Mouse (Mus musculus) mouse embryonic stem cell (cell line): ENCODE results near the gene Casp9.

Experiments
- in situ Hi-C, 2 experiments: fragments of 300-500 bp; cut with MboI; formaldehyde crosslinking; loops; 1 replicate in 1 of 2; 3 replicates in 1 of 2; pipeline ENCODE4 v1.14.3; 2019 to 2020; ENCODE audit warnings: low sequenced_read_pairs in 2 of 2, low pct_unique_long_range_greater_than_20kb in 1 of 2, mixed read lengths in 1 of 2; ENCODE audit not compliant: unreplicated experiment in 1 of 2

Gene Casp9

GRCm38 (mm10) chr4:141857422-141857930 is 64.1 kb downstream of the Casp9 start:
- in situ Hi-C loops = no loop called here

DNA sequence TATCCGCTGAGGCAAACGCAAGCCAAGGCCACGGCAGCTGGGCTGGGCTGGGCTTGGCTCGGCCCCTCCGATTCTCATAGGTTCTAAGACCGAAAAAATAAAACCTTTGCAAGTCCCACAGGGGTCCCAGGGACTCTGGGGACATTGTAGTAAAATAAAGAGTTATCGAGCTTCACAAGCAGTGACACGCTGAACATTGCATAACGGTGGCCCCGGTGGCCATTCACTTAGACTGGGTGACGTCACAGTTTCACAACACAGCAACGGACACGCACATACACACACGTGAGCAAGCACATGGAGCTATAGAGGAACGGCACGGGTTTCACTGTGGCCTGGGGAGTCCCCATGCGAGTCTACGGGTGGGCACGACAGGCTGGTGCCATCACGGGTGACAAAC is 65.1 kb downstream of the Casp9 start:
- in situ Hi-C loops = no loop called here

DNA sequence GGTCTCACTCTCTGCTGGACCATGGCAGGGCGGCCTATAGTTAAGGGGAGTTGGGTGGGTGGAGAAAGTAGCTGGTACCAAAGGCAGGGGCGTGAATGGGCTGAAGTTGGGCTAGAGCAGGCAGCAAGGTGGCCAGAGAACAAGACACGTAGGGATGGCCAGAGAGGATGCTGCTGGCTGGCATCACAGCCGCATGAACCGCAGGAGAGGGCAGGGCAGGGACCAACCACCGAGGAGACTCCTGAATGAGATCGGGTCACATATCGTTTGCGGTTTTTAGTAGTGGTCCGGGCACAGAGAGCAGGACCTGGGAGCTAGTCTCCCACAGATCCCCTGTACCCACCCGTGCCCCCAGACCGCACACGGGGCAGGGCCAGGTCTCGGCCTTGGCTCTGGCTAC is 65.9 kb downstream of the Casp9 start:
- in situ Hi-C loops = no loop called here

GRCm38 (mm10) chr4:141860246-141860841 is 66.9 kb downstream of the Casp9 start:
- in situ Hi-C loops = loop anchor here in 1 of 2 experiments (5.0 kb wide), 1 partner anchor 97 kb away; no protein-coding TSS in a partner anchor

- in situ Hi-C loops = loop anchor here in 1 of 2 experiments (5.0 kb wide), 1 partner anchor 96 kb away; no protein-coding TSS in a partner anchor
Observed at GRCm38 (mm10) chr4:141861591-141862295, 68.3 kb downstream of the Casp9 start.

DNA sequence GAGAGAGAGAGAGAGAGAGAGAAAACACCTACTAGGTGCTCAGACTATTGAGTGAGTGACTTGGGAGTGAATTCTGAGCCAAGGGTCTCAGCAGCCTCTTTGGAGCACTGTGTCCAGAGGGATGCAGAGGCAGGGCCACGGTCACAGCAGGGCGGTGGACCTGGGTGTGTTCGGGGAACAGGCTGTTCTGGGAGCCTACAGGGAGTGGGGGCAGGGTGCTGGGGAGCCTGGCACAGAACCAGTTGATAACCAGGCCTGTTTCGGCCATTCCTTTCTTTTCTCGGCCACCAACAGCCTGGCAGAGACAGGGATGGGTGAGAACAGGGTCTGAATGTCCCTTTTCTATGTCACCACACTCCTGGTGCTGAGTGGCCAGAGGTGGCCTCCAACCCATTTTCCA is 69.5 kb downstream of the Casp9 start:
- in situ Hi-C loops = loop anchor here in 1 of 2 experiments (5.0 kb wide), 1 partner anchor 94 kb away; no protein-coding TSS in a partner anchor

DNA sequence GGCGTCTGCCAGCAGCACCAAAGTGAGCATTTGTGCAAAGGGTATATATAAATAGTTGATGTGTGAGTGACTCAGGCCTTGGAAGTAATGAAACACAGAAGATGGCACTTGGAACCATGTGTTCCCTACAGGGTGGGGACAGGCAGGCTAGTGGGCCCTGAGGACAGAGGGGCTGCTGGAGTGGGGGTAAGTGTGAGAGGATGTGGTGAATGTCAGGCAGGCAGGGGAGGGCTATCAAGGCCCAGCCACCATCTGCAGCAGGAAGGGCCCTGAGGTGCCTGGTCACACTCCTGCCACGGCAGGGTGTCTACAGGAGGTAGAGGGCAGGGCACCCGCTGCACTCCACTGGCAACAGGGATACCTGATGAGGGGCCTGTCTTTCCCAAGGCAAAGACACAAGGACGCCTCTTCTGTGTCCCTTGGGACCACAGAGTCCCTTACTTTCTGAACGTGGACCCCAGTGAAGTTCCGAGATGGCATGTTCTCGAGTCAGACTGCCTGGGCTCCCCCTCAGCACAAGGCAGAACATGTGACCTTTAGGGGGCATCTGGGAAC is 70.4 kb downstream of the Casp9 start:
- in situ Hi-C loops = loop anchor here in 1 of 2 experiments (5.0 kb wide), 1 partner anchor 93 kb away; no protein-coding TSS in a partner anchor

- in situ Hi-C loops = loop anchor here in 1 of 2 experiments (5.0 kb wide), 1 partner anchor 93 kb away; no protein-coding TSS in a partner anchor
Observed at GRCm38 (mm10) chr4:141864506-141864905, 71.1 kb downstream of the Casp9 start.

DNA sequence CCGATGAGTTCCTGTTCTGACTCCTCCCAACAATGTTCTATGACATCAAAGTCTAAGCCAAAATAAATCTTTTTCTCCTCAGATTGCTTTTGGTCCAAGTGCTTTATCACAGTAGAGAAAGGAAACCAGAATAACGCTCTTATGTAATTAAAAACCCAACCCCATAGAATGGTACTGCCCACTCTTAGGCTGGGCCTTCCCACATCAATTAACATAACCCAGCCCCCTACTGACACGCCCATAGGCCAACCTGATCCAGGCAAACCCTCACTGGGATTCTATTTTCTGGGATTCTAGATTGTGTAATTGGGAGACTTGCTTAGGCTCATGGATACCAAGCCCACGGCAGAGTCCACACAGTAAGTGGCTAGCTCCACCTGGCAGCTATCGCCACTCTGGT is 71.6 kb downstream of the Casp9 start:
- in situ Hi-C loops = no loop called here
